Mouse (Mus musculus): Measurements from ENCODE around the gene Plekhh1. TPM values are rescaled to one million over a fixed set of nuclear protein-coding genes. Genes with fewer than 3 reads are reported as not detected.

Plekhh1 gene
- total and polyA plus RNA-seq, 3 experiments = 0.27 to 1.9 (median 0.69) TPM

DNA sequence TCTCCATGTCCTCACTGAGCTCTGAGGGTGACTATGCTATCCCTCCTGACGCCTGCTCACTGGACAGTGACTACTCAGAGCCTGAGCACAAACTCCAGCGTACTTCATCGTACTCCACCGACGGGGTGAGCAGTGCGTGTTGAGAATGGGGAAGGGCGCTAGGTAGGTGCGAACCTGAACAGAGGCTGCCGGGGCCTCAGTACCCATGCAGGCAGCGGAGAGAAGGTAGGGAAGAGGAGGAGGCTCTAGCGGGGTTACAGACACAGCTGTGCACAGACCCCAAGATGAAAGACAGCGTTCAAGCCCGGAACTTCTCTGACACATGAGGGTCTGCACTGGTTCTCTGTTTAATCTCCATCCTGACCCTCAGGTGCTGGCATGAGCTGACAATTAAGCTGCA is 35.5 kb downstream of the Plekhh1 start:
- Histone ChIP-seq H3K27ac (ENCODE audit: insufficient read depth, low read depth) (no peak overlapping the region), H3K9me3 (replicated peaks; ENCODE audit: low read length) (peaks cover 1% of the 10 kb centered on the region), H3K4me1 (ENCODE audit: control insufficient read depth in 1 of 2, insufficient read depth in 2 of 2) (peaks cover 15 to 53% of the 10 kb centered on the region in 2 experiments), H3K27me3 (replicated peaks) (no peaks in the 10 kb centered on the region), H3K4me2 (ENCODE audit: insufficient read depth, low read depth, poor library complexity, severe bottlenecking) (no peak overlapping the region), H3K79me2 (replicated peaks; ENCODE audit: control insufficient read depth, extremely low read depth, insufficient read depth, poor library complexity, severe bottlenecking) (no peaks in the 10 kb centered on the region), H3K9ac (ENCODE audit: insufficient read depth, low read depth) (no peak overlapping the region), H3K4me3 (replicated peaks in 1 of 3; ENCODE audit: low read depth in 2 of 3, low read length in 2 of 3, poor library complexity in 1 of 3) (no peak overlapping the region), H3K36me3 (replicated peaks in 1 of 2; ENCODE audit: control insufficient read depth in 1 of 2, insufficient read depth in 1 of 2, low read length in 1 of 2) (peaks cover 0 to 47% of the 10 kb centered on the region in 2 experiments)
- DNase-seq (ENCODE audit: extremely low read depth) = no peak
- in situ Hi-C loops (cut with MboI; ENCODE audit: low pct_ligation_motif_present, low pct_unique_long_range_greater_than_20kb, low sequenced_read_pairs) = no loop called here
- dilution Hi-C loops (cut with MboI; ENCODE audit: extremely low pct_ligation_motif_present, extremely low pct_unique_long_range_greater_than_20kb, low sequenced_read_pairs) = no loop called here
- TF ChIP-seq ZMIZ1 (IDR thresholded peaks at IDR 0.05; ENCODE audit: low read depth, low read length) (no peak), POLR2A (IDR thresholded peaks at IDR 0.05; ENCODE audit: low read depth, low read length) (no peak), UBTF (IDR thresholded peaks at IDR 0.05; ENCODE audit: low read depth, low read length) (no peak), NRF1 (IDR thresholded peaks at IDR 0.05; ENCODE audit: low read depth, low read length) (no peak), USF2 (conservative IDR thresholded peaks at IDR 0.05; ENCODE audit: low read depth, low read length) (no peak), MAZ (IDR thresholded peaks at IDR 0.05; ENCODE audit: low read depth, low read length) (no peak)

- TF ChIP-seq CTCF (conservative IDR thresholded peaks at IDR 0.05 in 1 of 2, IDR thresholded peaks at IDR 0.05 in 1 of 2; ENCODE audit: low read depth in 2 of 2, low read length in 2 of 2) (no peak), CHD1 (IDR thresholded peaks at IDR 0.05; ENCODE audit: low read depth, low read length) (no peak), ELF1 (IDR thresholded peaks at IDR 0.05; ENCODE audit: low read depth, low read length) (no peak), JUND (conservative IDR thresholded peaks at IDR 0.05; ENCODE audit: low read depth, low read length) (no peak), GABPA (IDR thresholded peaks at IDR 0.05; ENCODE audit: insufficient replicate concordance, low read depth, low read length) (no peak), RAD21 (IDR thresholded peaks at IDR 0.05; ENCODE audit: low read depth, low read length) (no peak)
- in situ Hi-C loops (cut with MboI; ENCODE audit: low pct_ligation_motif_present, low pct_unique_long_range_greater_than_20kb, low sequenced_read_pairs) = no loop called here
- no peak overlapping the region for H3K9ac ChIP-seq (ENCODE audit: insufficient read depth, low read depth)
- dilution Hi-C loops (cut with MboI; ENCODE audit: extremely low pct_ligation_motif_present, extremely low pct_unique_long_range_greater_than_20kb, low sequenced_read_pairs) = no loop called here
- H3K79me2 ChIP-seq (replicated peaks; ENCODE audit: control insufficient read depth, extremely low read depth, insufficient read depth, poor library complexity, severe bottlenecking) = no peaks in the 10 kb centered on the region
- no peaks in the 10 kb centered on the region for H3K27me3 ChIP-seq (replicated peaks)
- no peak overlapping the region for H3K4me3 ChIP-seq (replicated peaks in 1 of 3; ENCODE audit: low read depth in 2 of 3, low read length in 2 of 3, poor library complexity in 1 of 3)
- H3K36me3 ChIP-seq (replicated peaks in 1 of 2; ENCODE audit: control insufficient read depth in 1 of 2, insufficient read depth in 1 of 2, low read length in 1 of 2) = peaks cover 5 to 59% of the 10 kb centered on the region in 2 experiments
- H3K4me1 ChIP-seq (ENCODE audit: control insufficient read depth in 1 of 2, insufficient read depth in 2 of 2) = peaks cover 0 to 33% of the 10 kb centered on the region in 2 experiments; a peak in 3 of 4 replicates
- no peak overlapping the region for H3K4me2 ChIP-seq (ENCODE audit: insufficient read depth, low read depth, poor library complexity, severe bottlenecking)
- H3K9me3 ChIP-seq (replicated peaks; ENCODE audit: low read length) = no peaks in the 10 kb centered on the region
- H3K27ac ChIP-seq (ENCODE audit: insufficient read depth, low read depth) = no peak overlapping the region
- no peak for DNase-seq (ENCODE audit: extremely low read depth)
These were observed 37.5 kb downstream of the Plekhh1 start for GRCm38 (mm10) chr12:79066431-79066830.

GRCm38 (mm10) chr12:79067526-79067925 is 38.6 kb downstream of the Plekhh1 start:
- Histone ChIP-seq H3K36me3 (replicated peaks in 1 of 2; ENCODE audit: control insufficient read depth in 1 of 2, insufficient read depth in 1 of 2, low read length in 1 of 2) (peaks cover 5 to 60% of the 10 kb centered on the region in 2 experiments), H3K9me3 (replicated peaks; ENCODE audit: low read length) (no peaks in the 10 kb centered on the region), H3K27me3 (replicated peaks) (no peaks in the 10 kb centered on the region), H3K4me3 (replicated peaks in 1 of 3; ENCODE audit: low read depth in 2 of 3, low read length in 2 of 3, poor library complexity in 1 of 3) (no peak overlapping the region), H3K27ac (ENCODE audit: insufficient read depth, low read depth) (no peak overlapping the region), H3K4me1 (ENCODE audit: control insufficient read depth in 1 of 2, insufficient read depth in 2 of 2) (peaks cover 0 to 22% of the 10 kb centered on the region in 2 experiments; a peak in 2 of 4 replicates), H3K79me2 (replicated peaks; ENCODE audit: control insufficient read depth, extremely low read depth, insufficient read depth, poor library complexity, severe bottlenecking) (no peaks in the 10 kb centered on the region), H3K9ac (ENCODE audit: insufficient read depth, low read depth) (no peak overlapping the region), H3K4me2 (ENCODE audit: insufficient read depth, low read depth, poor library complexity, severe bottlenecking) (no peak overlapping the region)
- no peak for DNase-seq (ENCODE audit: extremely low read depth)
- in situ Hi-C loops (cut with MboI; ENCODE audit: low pct_ligation_motif_present, low pct_unique_long_range_greater_than_20kb, low sequenced_read_pairs) (no loop called here), dilution Hi-C loops (cut with MboI; ENCODE audit: extremely low pct_ligation_motif_present, extremely low pct_unique_long_range_greater_than_20kb, low sequenced_read_pairs) (no loop called here)
- TF ChIP-seq RCOR1 (conservative IDR thresholded peaks at IDR 0.05; ENCODE audit: low read depth, low read length) = no peak
- no peak for TF ChIP-seq MAZ (IDR thresholded peaks at IDR 0.05; ENCODE audit: low read depth, low read length)
- TF ChIP-seq USF1 (IDR thresholded peaks at IDR 0.05; ENCODE audit: low read depth, low read length) = no peak
